Mouse (Mus musculus) bone marrow, adult 2 months (tissue): ENCODE measurements around the gene Olah. TPM values are rescaled to one million over a fixed set of nuclear protein-coding genes. Genes with fewer than 3 reads are reported as not detected.

Experiments
- H3K27ac ChIP-seq: fragments of 200-500 bp; 2 replicates; pipeline ENCODE4 v1.5.1; 2012; ENCODE audit warnings: low read depth, mild to moderate bottlenecking, control low read depth, inconsistent platforms, low read length; ENCODE audit not compliant: control insufficient read depth, poor library complexity, insufficient read depth
- H3K4me1 ChIP-seq: fragments of 200-500 bp; 2 replicates; pipeline ENCODE4 v1.6.1; 2011; ENCODE audit warnings: low read length; ENCODE audit not compliant: control insufficient read depth, insufficient read depth
- H3K4me3 ChIP-seq: fragments of 200-500 bp; replicated peaks from 2 replicates; pipeline ENCODE3; 2011; ENCODE audit warnings: mild to moderate bottlenecking, low read depth, low read length, control low read depth; ENCODE audit not compliant: control insufficient read depth
- CTCF ChIP-seq: fragments of 200-500 bp; IDR thresholded peaks from 2 replicates; pipeline ENCODE4 v1.5.1; 2011; ENCODE audit warnings: low read length, control low read depth; ENCODE audit not compliant: control insufficient read depth, insufficient read depth
- POLR2A ChIP-seq: fragments of 200-500 bp; IDR thresholded peaks from 2 replicates; pipeline ENCODE4 v1.6.1; 2011; ENCODE audit warnings: low read depth, mild to moderate bottlenecking, control low read depth, low read length, borderline replicate concordance; ENCODE audit not compliant: control insufficient read depth
- WGBS: fragments of 180-500 bp; shearing (Covaris S2); methylation state at CpG from one replicate; pipeline ENCODE4 v1.1.7; 2018; 5-methylcytosine and 5-hydroxymethylcytosine counted together
- polyA plus RNA-seq: library from polyadenylated mRNA; stranded (reverse); fragments of >200 nt; gene quantifications from 2 replicates; pipeline ENCODE4 v1.2.4, GENCODE M21; 2011; ENCODE audit warnings: low replicate concordance; ENCODE audit not compliant: missing spikeins, insufficient read depth, insufficient read length

The Olah gene
- polyA plus RNA-seq, 1 experiment = not detected

DNA sequence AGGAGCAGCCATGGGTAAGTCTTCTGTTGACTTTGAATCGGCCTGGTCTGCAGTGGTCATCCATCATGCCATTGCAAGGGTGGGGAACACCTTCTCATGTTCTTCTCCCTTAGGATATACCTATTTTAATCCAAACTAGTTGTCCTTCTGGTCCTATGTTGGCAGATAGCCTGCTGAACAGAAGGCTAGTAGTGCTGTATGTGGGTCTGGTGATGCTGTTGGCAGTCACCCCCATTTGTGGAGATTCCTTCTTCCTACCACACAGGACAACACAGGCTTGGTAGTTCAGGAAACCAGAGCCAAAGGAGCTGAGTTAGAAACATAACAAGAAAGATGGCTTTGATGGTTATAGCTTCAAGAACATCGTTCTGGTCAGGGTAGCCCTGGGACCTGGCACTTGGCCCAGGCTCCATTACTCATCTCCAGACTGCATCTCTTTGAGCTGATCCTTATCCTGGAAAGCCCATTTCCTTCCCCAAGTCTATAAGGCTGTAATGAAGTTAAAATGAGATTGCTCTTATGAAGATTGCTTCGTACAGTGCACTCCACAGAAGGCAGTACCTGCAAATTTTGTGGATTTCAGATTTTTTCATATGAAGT lies 91.5 kb downstream of the Olah start:
- H3K4me1 ChIP-seq = no peaks in the 10 kb centered on the region; the same call in 1 of the 2 replicates
- no peak overlapping the region for H3K27ac ChIP-seq
- no peak overlapping the region for H3K4me3 ChIP-seq
- 57% methylated on average over 3 of the region's 3 CpGs for WGBS
- TF ChIP-seq POLR2A = no peak
- TF ChIP-seq CTCF = no peak

DNA sequence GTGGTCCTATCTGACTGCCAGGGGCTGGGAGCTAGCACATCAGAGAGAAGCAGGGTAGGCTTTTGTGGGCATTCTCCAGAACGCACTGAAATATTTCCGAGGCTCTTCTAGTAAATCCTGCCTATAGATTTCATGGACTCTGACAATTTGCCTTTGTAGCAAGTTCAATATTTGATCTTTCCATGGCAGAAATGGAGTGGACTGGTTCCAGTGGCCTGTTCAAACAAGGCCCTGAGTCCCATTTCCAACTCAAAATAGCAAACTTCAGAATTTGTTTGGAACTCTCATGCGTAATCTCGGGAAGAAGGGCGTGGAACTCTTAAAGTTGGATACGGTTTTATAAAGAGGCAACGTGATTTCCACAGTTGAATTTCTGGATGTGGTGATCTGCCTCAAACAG lies 101.2 kb downstream of the Olah start:
- WGBS = 89% methylated on average over 7 of the region's 7 CpGs
- TF ChIP-seq CTCF (no peak), POLR2A (no peak)
- no peak overlapping the region for H3K27ac ChIP-seq
- H3K4me1 ChIP-seq = no peaks in the 10 kb centered on the region
- H3K4me3 ChIP-seq = no peak overlapping the region

DNA sequence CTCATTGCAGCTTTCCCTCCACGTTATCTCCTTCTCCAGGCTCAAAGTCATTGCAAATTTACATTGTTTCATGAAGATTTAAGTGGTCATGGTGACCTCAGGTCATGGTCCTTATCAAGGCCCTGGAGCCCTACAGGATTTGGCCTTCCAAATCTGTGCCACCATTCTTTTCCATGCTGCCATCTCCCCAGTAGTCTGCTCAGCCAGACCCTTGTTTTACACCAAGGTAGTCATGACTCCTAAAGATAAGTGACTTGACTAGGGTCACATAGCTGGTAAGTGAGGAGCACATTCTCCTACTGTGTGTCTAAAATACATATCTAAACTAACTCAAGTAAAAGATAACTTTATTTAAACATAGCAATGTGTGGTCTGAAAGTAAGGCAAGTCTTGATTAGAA lies 104.8 kb downstream of the Olah start:
- TF ChIP-seq CTCF (no peak), POLR2A (no peak)
- no peak overlapping the region for H3K27ac ChIP-seq
- 83% methylated on average over 1 of the region's 1 CpGs for WGBS
- no peak overlapping the region for H3K4me3 ChIP-seq
- H3K4me1 ChIP-seq = no peaks in the 10 kb centered on the region

Other genes with a start within 250 kb of the Olah start
- gene Nmt2, start 113.0 kb downstream of the Olah start, polyA plus RNA-seq = 7.9 and 15.2 TPM in 2 replicates
- gene Rpp38, start 64.6 kb downstream of the Olah start, polyA plus RNA-seq = 3.1 and 8.3 TPM in 2 replicates
- gene Acbd7, start 61.0 kb downstream of the Olah start, polyA plus RNA-seq = not detected in 2 replicates
- not detected in 2 replicates for gene Meig1, start 25.4 kb upstream of the Olah start, polyA plus RNA-seq
- 7.1 and 8.6 TPM in 2 replicates for gene Dclre1c, start 26.9 kb upstream of the Olah start, polyA plus RNA-seq
- gene Suv39h2, start 77.8 kb upstream of the Olah start, polyA plus RNA-seq = 3.4 and 4.4 TPM in 2 replicates
- 2.3 and 5.4 TPM in 2 replicates for gene Gm45902, start 115.6 kb upstream of the Olah start, polyA plus RNA-seq
- 37.4 and 38.7 TPM in 2 replicates for gene Hspa14, start 115.6 kb upstream of the Olah start, polyA plus RNA-seq
- gene Cdnf, start 115.8 kb upstream of the Olah start, polyA plus RNA-seq = not detected in 2 replicates
- gene Fam107b, start 173.3 kb upstream of the Olah start, polyA plus RNA-seq = 61.6 and 71.1 TPM in 2 replicates